Mouse (Mus musculus) intestine, embryonic 16.5 days (tissue): ENCODE measurements at regions not wholly inside any gene's neighbourhood (a gene's known extent, or its start where the extent isn't known, plus 50 kb on each side); places are given as distances from the start of the nearest gene placed in this dataset.

Experiments used
- ATAC-seq: fragments of 200-750 bp; cut with Nextera tagmentation; 2 replicates; pipeline ENCODE4 v1.8.0; 2017; ENCODE audit warnings: moderate TSS enrichment, moderate library complexity
- H3K27ac ChIP-seq: fragments of 300-500 bp; sonication (generic); 2 replicates; pipeline ENCODE4 v1.5.1; 2014; ENCODE audit warnings: mild to moderate bottlenecking, low read length
- H3K27me3 ChIP-seq: fragments of 300-500 bp; sonication (generic); replicated peaks from 2 replicates; pipeline ENCODE4 v1.6.1; 2014; ENCODE audit warnings: low read length, control low read depth, mixed read lengths; ENCODE audit not compliant: control insufficient read depth, insufficient read depth
- H3K36me3 ChIP-seq: fragments of 300-500 bp; sonication (generic); 2 replicates; pipeline ENCODE4 v1.6.1; 2014; ENCODE audit warnings: low read length, control low read depth; ENCODE audit not compliant: control insufficient read depth, insufficient read depth
- H3K4me1 ChIP-seq: fragments of 300-500 bp; sonication (generic); 2 replicates; pipeline ENCODE4 v1.6.1; 2014; ENCODE audit warnings: low read length, control low read depth, mixed read lengths; ENCODE audit not compliant: control insufficient read depth, insufficient read depth
- H3K4me2 ChIP-seq: fragments of 300-500 bp; sonication (generic); 2 replicates; pipeline ENCODE4 v1.6.1; 2014; ENCODE audit warnings: low read depth, low read length, control low read depth
- H3K4me3 ChIP-seq: fragments of 300-500 bp; sonication (generic); 2 replicates; pipeline ENCODE4 v1.5.1; 2014; ENCODE audit warnings: mild to moderate bottlenecking, low read length
- H3K9ac ChIP-seq: fragments of 300-500 bp; sonication (generic); 2 replicates; pipeline ENCODE4 v1.6.1; 2014; ENCODE audit warnings: low read depth, low read length
- H3K9me3 ChIP-seq: fragments of 300-500 bp; sonication (generic); 2 replicates; pipeline ENCODE4 v1.6.1; 2016; ENCODE audit warnings: low read length, control low read depth; ENCODE audit not compliant: control insufficient read depth
- WGBS: fragments of 180-500 bp; shearing (Covaris S2); extraction: QIAGEN DNeasy Blood & Tissue Kit; methylation state at CpG from one replicate; pipeline ENCODE4 v1.1.7; 2014; 5-methylcytosine and 5-hydroxymethylcytosine counted together

DNA sequence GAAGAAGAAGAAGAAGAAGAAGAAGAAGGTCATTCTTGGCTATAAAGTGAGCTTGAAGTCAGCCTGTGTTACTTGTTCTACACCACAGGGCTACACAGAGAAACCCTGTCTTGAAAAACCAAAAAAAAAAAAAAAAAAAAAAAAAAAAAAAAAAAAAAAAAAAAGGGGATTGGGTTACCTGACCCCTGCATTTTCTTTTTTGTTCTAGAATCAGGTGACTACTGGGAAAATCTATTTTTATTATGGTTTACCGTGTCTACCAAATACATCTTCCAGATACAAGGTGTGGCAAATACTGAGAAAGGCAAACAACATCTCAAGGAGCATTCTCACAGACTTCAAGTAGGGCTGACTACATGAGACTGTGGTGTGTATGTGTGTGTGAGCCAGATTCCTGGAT, 54.1 kb upstream of the Vps8 start:
- no peaks in the 10 kb centered on the region for H3K27me3 ChIP-seq
- no peak overlapping the region for H3K9ac ChIP-seq
- WGBS = 89% methylated on average over 1 of the region's 1 CpGs
- 0 out of 2 replicates have a peak, but pooled peaks cover 3% of the 10 kb centered on the region for H3K4me1 ChIP-seq
- H3K9me3 ChIP-seq = no peaks in the 10 kb centered on the region
- H3K36me3 ChIP-seq = no peaks in the 10 kb centered on the region
- no peak overlapping the region for H3K4me3 ChIP-seq
- peak overlapping the region; percentile 73; the same call in 1 of the 2 replicates for H3K27ac ChIP-seq
- ATAC-seq = no peak
- H3K4me2 ChIP-seq = no peak overlapping the region

DNA sequence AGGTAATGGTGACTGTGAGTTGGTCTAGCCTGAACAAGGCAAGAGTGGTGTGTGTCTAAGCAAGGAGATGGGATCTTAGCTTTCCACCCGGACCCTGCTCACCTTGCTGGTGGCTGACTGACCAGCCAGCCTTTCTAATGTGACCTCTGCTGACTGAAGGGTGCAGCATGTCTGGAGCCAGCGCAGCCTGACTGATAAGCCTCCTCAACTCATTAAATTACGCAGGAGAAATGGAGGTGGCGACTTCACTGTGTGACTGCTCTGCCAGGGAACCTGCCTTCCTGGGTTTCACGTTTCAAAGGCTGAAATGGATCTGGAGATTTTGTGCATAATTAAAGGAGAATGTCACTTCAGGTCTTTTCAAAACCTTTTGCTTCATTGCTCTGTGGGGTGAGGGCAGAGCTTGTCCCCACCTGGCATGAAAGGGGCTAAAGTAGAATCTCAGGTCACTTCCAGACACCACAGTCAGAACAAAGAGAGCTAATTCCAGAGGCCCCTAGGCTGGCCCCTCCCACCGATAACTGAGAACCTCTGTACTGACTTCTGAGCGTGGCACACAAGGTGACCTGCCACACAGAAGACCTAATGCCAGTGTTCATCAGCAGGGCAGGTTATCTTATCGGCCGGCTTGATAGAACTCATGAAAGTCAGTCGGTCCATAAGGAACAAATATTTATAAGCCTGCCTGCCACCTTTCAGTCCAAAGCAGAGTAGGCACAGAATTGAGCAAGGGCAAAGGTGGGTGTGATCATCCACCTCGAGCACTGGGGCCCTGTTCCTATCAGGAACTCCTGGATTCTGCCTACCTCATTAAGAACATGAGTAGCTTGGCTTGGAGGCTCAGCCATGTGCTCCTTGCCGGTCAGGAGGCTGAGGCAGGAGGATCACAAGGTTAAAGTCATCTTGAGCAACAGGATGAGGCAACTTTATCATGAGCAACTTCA, 53.1 kb upstream of the Vps8 start:
- Histone ChIP-seq H3K27me3 (no peaks in the 10 kb centered on the region), H3K27ac (peak overlapping the region; percentile 73), H3K9me3 (no peaks in the 10 kb centered on the region), H3K36me3 (no peaks in the 10 kb centered on the region), H3K4me1 (no peaks in the 10 kb centered on the region), H3K4me2 (no peak overlapping the region), H3K9ac (0 out of 2 replicates have a peak overlapping the region, but pooled peaks have one; percentile 5), H3K4me3 (no peak overlapping the region)
- peak; percentile 94 for ATAC-seq
- WGBS = 55% methylated on average over 12 of the region's 12 CpGs
